Mouse (Mus musculus): ENCODE measurements around the gene Svop. TPM values are rescaled to one million over a fixed set of nuclear protein-coding genes. Genes with fewer than 3 reads are reported as not detected.

The Svop gene
- polyA plus RNA-seq, 1 experiment from 2014 or later, result 0.30 TPM

- peak; percentile 56; the same call in 1 of the 2 replicates for ATAC-seq (ENCODE audit: low read depth)
- 33% methylated on average over 9 of the region's 9 CpGs for WGBS
- H3K4me1 ChIP-seq (replicated peaks; ENCODE audit: control insufficient read depth, insufficient read depth, low read length), result peaks cover 23% of the 10 kb centered on the region; the same call in 1 of the 2 replicates
- H3K9ac ChIP-seq (ENCODE audit: low read length), result no peak overlapping the region
- H3K4me2 ChIP-seq (ENCODE audit: low read depth, low read length), result no peak overlapping the region
- no peaks in the 10 kb centered on the region for H3K27me3 ChIP-seq (ENCODE audit: control insufficient read depth, insufficient read depth, low read depth, low read length)
- peak overlapping the region; percentile 24; the same call in 1 of the 2 replicates for H3K27ac ChIP-seq (ENCODE audit: low read length)
- H3K4me3 ChIP-seq (ENCODE audit: low read length), result no peak overlapping the region
- H3K9me3 ChIP-seq (ENCODE audit: control insufficient read depth, low read length), result no peaks in the 10 kb centered on the region
- peaks cover 3% of the 10 kb centered on the region for H3K36me3 ChIP-seq (ENCODE audit: control insufficient read depth, insufficient read depth, low read length)
These were observed 105.0 kb downstream of the Svop start for GRCm38 (mm10) chr5:113986182-113986961.

GRCm38 (mm10) chr5:113985737-113986136, 105.6 kb downstream of the Svop start:
- peaks cover 3% of the 10 kb centered on the region for H3K36me3 ChIP-seq (ENCODE audit: control insufficient read depth, insufficient read depth, low read length)
- H3K9me3 ChIP-seq (ENCODE audit: control insufficient read depth, low read length), result no peaks in the 10 kb centered on the region
- H3K27me3 ChIP-seq (ENCODE audit: control insufficient read depth, insufficient read depth, low read depth, low read length), result no peaks in the 10 kb centered on the region
- H3K4me3 ChIP-seq (ENCODE audit: low read length), result no peak overlapping the region
- WGBS, result 68% methylated on average over 2 of the region's 2 CpGs
- H3K4me2 ChIP-seq (ENCODE audit: low read depth, low read length), result no peak overlapping the region
- ATAC-seq (ENCODE audit: low read depth), result no peak
- no peak overlapping the region for H3K27ac ChIP-seq (ENCODE audit: low read length)
- peaks cover 21% of the 10 kb centered on the region; the same call in 1 of the 2 replicates for H3K4me1 ChIP-seq (replicated peaks; ENCODE audit: control insufficient read depth, insufficient read depth, low read length)
- H3K9ac ChIP-seq (ENCODE audit: low read length), result no peak overlapping the region

- Histone ChIP-seq H3K4me1 (replicated peaks; ENCODE audit: control insufficient read depth, insufficient read depth, low read length) (peaks cover 15% of the 10 kb centered on the region; the same call in 1 of the 2 replicates), H3K9ac (ENCODE audit: low read length) (no peak overlapping the region), H3K27me3 (ENCODE audit: control insufficient read depth, insufficient read depth, low read depth, low read length) (no peaks in the 10 kb centered on the region), H3K9me3 (ENCODE audit: control insufficient read depth, low read length) (no peaks in the 10 kb centered on the region), H3K4me2 (ENCODE audit: low read depth, low read length) (no peak overlapping the region), H3K27ac (ENCODE audit: low read length) (no peak overlapping the region), H3K36me3 (ENCODE audit: control insufficient read depth, insufficient read depth, low read length) (peaks cover 3% of the 10 kb centered on the region), H3K4me3 (ENCODE audit: low read length) (no peak overlapping the region)
- 68% methylated on average over 13 of the region's 13 CpGs for WGBS
- ATAC-seq (ENCODE audit: low read depth), result no peak
These were observed 107.2 kb downstream of the Svop start for GRCm38 (mm10) chr5:113984025-113984740.

GRCm38 (mm10) chr5:113983541-113983940, 107.8 kb downstream of the Svop start:
- no peaks in the 10 kb centered on the region for H3K9me3 ChIP-seq (ENCODE audit: control insufficient read depth, low read length)
- no peak overlapping the region for H3K9ac ChIP-seq (ENCODE audit: low read length)
- no peaks in the 10 kb centered on the region; the same call in none of the 2 replicates for H3K36me3 ChIP-seq (ENCODE audit: control insufficient read depth, insufficient read depth, low read length)
- H3K4me1 ChIP-seq (replicated peaks; ENCODE audit: control insufficient read depth, insufficient read depth, low read length), result peaks cover 15% of the 10 kb centered on the region; the same call in 1 of the 2 replicates
- no peak for ATAC-seq (ENCODE audit: low read depth)
- H3K4me2 ChIP-seq (ENCODE audit: low read depth, low read length), result no peak overlapping the region
- no peaks in the 10 kb centered on the region for H3K27me3 ChIP-seq (ENCODE audit: control insufficient read depth, insufficient read depth, low read depth, low read length)
- H3K4me3 ChIP-seq (ENCODE audit: low read length), result no peak overlapping the region
- H3K27ac ChIP-seq (ENCODE audit: low read length), result no peak overlapping the region
- WGBS, result 58% methylated on average over 6 of the region's 6 CpGs

GRCm38 (mm10) chr5:113981843-113982242, 109.5 kb downstream of the Svop start:
- Histone ChIP-seq H3K27ac (ENCODE audit: low read length) (no peak overlapping the region), H3K36me3 (ENCODE audit: control insufficient read depth, insufficient read depth, low read length) (no peaks in the 10 kb centered on the region; the same call in none of the 2 replicates), H3K4me1 (replicated peaks; ENCODE audit: control insufficient read depth, insufficient read depth, low read length) (peaks cover 29% of the 10 kb centered on the region), H3K9me3 (ENCODE audit: control insufficient read depth, low read length) (no peaks in the 10 kb centered on the region), H3K9ac (ENCODE audit: low read length) (no peak overlapping the region), H3K27me3 (ENCODE audit: control insufficient read depth, insufficient read depth, low read depth, low read length) (no peaks in the 10 kb centered on the region), H3K4me3 (ENCODE audit: low read length) (no peak overlapping the region), H3K4me2 (ENCODE audit: low read depth, low read length) (no peak overlapping the region)
- ATAC-seq (ENCODE audit: low read depth), result no peak
- 72% methylated on average over 8 of the region's 8 CpGs for WGBS

- peaks cover 29% of the 10 kb centered on the region for H3K4me1 ChIP-seq (replicated peaks; ENCODE audit: control insufficient read depth, insufficient read depth, low read length)
- ATAC-seq (ENCODE audit: low read depth), result no peak
- no peaks in the 10 kb centered on the region for H3K27me3 ChIP-seq (ENCODE audit: control insufficient read depth, insufficient read depth, low read depth, low read length)
- no peak overlapping the region for H3K9ac ChIP-seq (ENCODE audit: low read length)
- no peaks in the 10 kb centered on the region; the same call in none of the 2 replicates for H3K36me3 ChIP-seq (ENCODE audit: control insufficient read depth, insufficient read depth, low read length)
- WGBS, result 79% methylated on average over 6 of the region's 6 CpGs
- H3K9me3 ChIP-seq (ENCODE audit: control insufficient read depth, low read length), result no peaks in the 10 kb centered on the region
- no peak overlapping the region for H3K27ac ChIP-seq (ENCODE audit: low read length)
- no peak overlapping the region for H3K4me3 ChIP-seq (ENCODE audit: low read length)
- H3K4me2 ChIP-seq (ENCODE audit: low read depth, low read length), result no peak overlapping the region
These were observed 110.2 kb downstream of the Svop start for GRCm38 (mm10) chr5:113981171-113981570.

GRCm38 (mm10) chr5:113980511-113980910, 110.9 kb downstream of the Svop start:
- peaks cover 33% of the 10 kb centered on the region for H3K4me1 ChIP-seq (replicated peaks; ENCODE audit: control insufficient read depth, insufficient read depth, low read length)
- 63% methylated on average over 1 of the region's 1 CpGs for WGBS
- no peaks in the 10 kb centered on the region for H3K27me3 ChIP-seq (ENCODE audit: control insufficient read depth, insufficient read depth, low read depth, low read length)

GRCm38 (mm10) chr5:113977309-113977708, 114.1 kb downstream of the Svop start:
- ATAC-seq (ENCODE audit: low read depth), result no peak
- no peaks in the 10 kb centered on the region; the same call in 1 of the 2 replicates for H3K36me3 ChIP-seq (ENCODE audit: control insufficient read depth, insufficient read depth, low read length)
- H3K4me3 ChIP-seq (ENCODE audit: low read length), result no peak overlapping the region
- peak overlapping the region; percentile 33; the same call in 1 of the 2 replicates for H3K9ac ChIP-seq (ENCODE audit: low read length)
- H3K27ac ChIP-seq (ENCODE audit: low read length), result peak overlapping the region; percentile 94
- 53% methylated on average over 8 of the region's 8 CpGs for WGBS
- H3K27me3 ChIP-seq (ENCODE audit: control insufficient read depth, insufficient read depth, low read depth, low read length), result no peaks in the 10 kb centered on the region
- peaks cover 56% of the 10 kb centered on the region for H3K4me1 ChIP-seq (replicated peaks; ENCODE audit: control insufficient read depth, insufficient read depth, low read length)
- no peak overlapping the region for H3K4me2 ChIP-seq (ENCODE audit: low read depth, low read length)
- H3K9me3 ChIP-seq (ENCODE audit: control insufficient read depth, low read length), result no peaks in the 10 kb centered on the region

More at GRCm38 (mm10) chr5:113980511-113980910, 110.9 kb downstream of the Svop start:
- H3K9me3 ChIP-seq (ENCODE audit: control insufficient read depth, low read length), result no peaks in the 10 kb centered on the region
- H3K4me2 ChIP-seq (ENCODE audit: low read depth, low read length), result no peak overlapping the region
- H3K36me3 ChIP-seq (ENCODE audit: control insufficient read depth, insufficient read depth, low read length), result no peaks in the 10 kb centered on the region; the same call in none of the 2 replicates
- ATAC-seq (ENCODE audit: low read depth), result no peak
- no peak overlapping the region for H3K27ac ChIP-seq (ENCODE audit: low read length)
- H3K4me3 ChIP-seq (ENCODE audit: low read length), result no peak overlapping the region
- no peak overlapping the region for H3K9ac ChIP-seq (ENCODE audit: low read length)
